Mouse (Mus musculus): ENCODE measurements around the gene Kcnv2.

DNA sequence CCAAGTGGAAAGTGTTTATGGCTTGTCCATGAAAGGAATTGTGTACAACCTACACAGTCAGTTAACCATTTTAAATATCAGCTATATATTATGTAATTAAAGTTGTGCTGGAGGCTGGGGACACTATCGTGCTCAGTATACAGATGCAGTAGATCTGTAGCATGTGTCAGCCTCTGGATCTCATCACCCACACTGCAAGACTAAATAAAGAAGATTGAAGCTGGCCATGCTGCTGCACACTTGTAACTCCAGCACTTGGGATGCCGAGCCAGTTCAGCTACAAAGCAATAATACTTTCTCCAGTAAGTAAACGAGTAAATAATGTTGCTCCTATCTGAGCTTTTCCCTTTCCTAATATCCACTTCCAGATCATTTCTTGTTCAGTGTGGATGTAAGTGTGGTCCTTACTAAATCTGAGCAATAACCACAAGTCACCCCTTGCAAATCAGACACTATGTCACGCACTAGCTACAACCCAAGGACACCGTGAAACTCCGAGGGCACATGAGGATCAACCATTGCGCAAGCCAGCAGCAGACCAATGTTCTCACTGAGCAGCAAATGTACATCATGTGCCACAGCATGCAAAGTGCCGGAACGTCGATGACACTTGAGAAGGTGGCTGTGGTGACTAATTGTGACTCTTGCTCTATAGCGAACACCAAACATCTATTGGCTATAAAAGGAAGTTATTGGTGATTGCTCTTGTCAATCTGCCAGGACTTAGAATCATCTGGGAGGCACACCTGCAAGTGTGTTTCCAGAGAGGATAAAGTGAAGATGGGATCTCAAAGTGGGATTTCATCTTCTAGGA lies 9.9 kb upstream of the Kcnv2 start:
- TF ChIP-seq EP300 (IDR thresholded peaks at IDR 0.05; ENCODE audit: low read length): no peak
- TF ChIP-seq CTCF (conservative IDR thresholded peaks at IDR 0.05 in 1 of 2, IDR thresholded peaks at IDR 0.05 in 1 of 2; ENCODE audit: low read depth in 2 of 2, low read length in 2 of 2): no peak
- TF ChIP-seq POLR2A (IDR thresholded peaks at IDR 0.05; ENCODE audit: low read depth, low read length): no peak
- no peak for TF ChIP-seq MXI1 (IDR thresholded peaks at IDR 0.05; ENCODE audit: low read depth, low read length)
- TF ChIP-seq MEF2A (IDR thresholded peaks at IDR 0.05; ENCODE audit: borderline replicate concordance, low read depth, low read length): no peak
- no peak for TF ChIP-seq USF1 (IDR thresholded peaks at IDR 0.05; ENCODE audit: low read depth, low read length)
- TF ChIP-seq CHD2 (IDR thresholded peaks at IDR 0.05; ENCODE audit: low read length): no peak
- no peak for TF ChIP-seq BHLHE40 (IDR thresholded peaks at IDR 0.05; ENCODE audit: low read depth, low read length)

Data from CH12.LX (cell line).